Mouse (Mus musculus): Measurements from ENCODE around the gene Kcnq1. TPM values are rescaled to one million over a fixed set of nuclear protein-coding genes. Genes with fewer than 3 reads are reported as not detected.

Gene Kcnq1
- total and polyA plus RNA-seq, 2 experiments from 2014 or later, result 1.00 to 2.0 TPM

DNA sequence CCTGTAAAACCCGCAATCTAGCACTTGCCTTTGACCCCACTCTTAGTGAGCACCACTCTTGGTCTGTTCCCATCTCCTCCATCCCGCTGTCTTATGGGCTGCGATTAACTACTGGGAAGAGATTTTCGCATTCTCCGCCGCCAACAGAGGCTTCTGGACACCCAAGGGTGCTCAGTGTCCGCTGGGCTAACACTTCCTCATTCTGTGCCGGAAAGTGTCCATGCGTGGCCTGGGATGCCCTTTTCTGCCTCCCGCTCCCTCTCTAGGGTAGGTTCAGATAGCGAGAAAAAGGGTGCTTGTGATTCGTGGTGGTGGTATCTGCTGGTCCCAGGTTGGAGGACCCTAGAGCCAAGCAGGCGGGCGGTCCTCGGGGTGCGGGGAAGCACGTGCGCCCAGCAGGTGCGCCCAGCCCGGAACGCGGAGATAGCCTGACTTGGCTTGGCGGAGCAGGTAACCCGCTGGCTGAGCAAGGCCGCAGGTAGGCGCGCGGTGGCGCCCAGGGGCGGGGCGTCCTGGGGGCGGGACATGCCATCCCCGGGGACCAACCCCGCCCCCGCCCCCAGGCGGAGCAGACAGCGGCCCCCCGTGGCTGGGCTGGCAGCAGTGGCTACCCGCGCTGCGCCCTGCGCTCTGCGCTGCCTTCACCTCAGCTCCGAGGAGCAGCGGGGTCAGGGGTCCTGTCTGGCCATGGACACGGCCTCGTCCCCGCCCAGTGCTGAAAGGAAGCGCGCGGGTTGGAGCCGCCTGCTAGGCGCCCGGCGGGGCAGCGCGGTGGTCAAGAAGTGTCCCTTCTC, 707 bp downstream of the Kcnq1 start:
- DNase-seq (no peak), ATAC-seq (no peak)
- H3K27me3 ChIP-seq (ENCODE audit: insufficient read depth, low read length), result peaks cover 35% of the 10 kb centered on the region
- 7% methylated on average over 54 of the region's 57 CpGs for WGBS
- H3K4me3 ChIP-seq (ENCODE audit: low read depth, low read length), result peak overlapping the region; percentile 31
- no peaks in the 10 kb centered on the region for H3K36me3 ChIP-seq (ENCODE audit: insufficient read depth)
- H3K27ac ChIP-seq (ENCODE audit: low read depth, low read length), result no peak overlapping the region
- TF ChIP-seq CTCF (IDR thresholded peaks at IDR 0.05; ENCODE audit: low read depth), result no peak
- no peaks in the 10 kb centered on the region for H3K4me1 ChIP-seq (ENCODE audit: insufficient read depth)
- H3K9ac ChIP-seq, result 0 out of 2 replicates have a peak overlapping the region, but pooled peaks have one; percentile 22
- no peaks in the 10 kb centered on the region for H3K9me3 ChIP-seq (ENCODE audit: low read length)
- H3K4me2 ChIP-seq (ENCODE audit: low read depth), result peak overlapping the region; percentile 56

DNA sequence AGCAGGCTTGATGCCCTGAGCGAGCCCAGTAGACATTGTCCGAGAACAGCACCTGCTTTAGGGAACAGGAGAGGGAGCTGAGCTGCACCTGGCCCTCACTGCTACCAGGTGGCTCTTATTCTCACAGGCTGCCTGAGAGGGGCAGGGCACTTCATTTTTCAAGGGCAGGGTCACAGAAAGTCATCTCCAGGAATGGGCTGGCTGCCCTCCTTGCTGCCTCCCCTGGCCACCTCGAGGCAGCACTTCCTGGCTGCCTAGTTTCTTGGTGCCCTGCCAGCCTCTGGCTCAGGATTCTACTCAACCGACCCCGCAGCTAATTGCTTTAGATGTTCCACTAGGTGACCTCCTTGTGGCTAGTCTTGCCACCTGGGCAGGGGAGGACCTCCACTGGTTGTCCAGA, 2.0 kb downstream of the Kcnq1 start:
- Histone ChIP-seq H3K9me3 (ENCODE audit: low read length) (no peaks in the 10 kb centered on the region), H3K4me2 (ENCODE audit: low read depth) (no peak overlapping the region), H3K9ac (no peak overlapping the region), H3K27ac (ENCODE audit: low read depth, low read length) (no peak overlapping the region), H3K36me3 (ENCODE audit: insufficient read depth) (no peaks in the 10 kb centered on the region), H3K27me3 (ENCODE audit: insufficient read depth, low read length) (peaks cover 35% of the 10 kb centered on the region), H3K4me1 (ENCODE audit: insufficient read depth) (no peaks in the 10 kb centered on the region), H3K4me3 (ENCODE audit: low read depth, low read length) (no peak overlapping the region)
- TF ChIP-seq CTCF (IDR thresholded peaks at IDR 0.05; ENCODE audit: low read depth), result peak; percentile 6; the same call in 1 of the 2 replicates
- no peak for ATAC-seq
- 36% methylated on average over 5 of the region's 5 CpGs for WGBS
- no peak for DNase-seq

DNA sequence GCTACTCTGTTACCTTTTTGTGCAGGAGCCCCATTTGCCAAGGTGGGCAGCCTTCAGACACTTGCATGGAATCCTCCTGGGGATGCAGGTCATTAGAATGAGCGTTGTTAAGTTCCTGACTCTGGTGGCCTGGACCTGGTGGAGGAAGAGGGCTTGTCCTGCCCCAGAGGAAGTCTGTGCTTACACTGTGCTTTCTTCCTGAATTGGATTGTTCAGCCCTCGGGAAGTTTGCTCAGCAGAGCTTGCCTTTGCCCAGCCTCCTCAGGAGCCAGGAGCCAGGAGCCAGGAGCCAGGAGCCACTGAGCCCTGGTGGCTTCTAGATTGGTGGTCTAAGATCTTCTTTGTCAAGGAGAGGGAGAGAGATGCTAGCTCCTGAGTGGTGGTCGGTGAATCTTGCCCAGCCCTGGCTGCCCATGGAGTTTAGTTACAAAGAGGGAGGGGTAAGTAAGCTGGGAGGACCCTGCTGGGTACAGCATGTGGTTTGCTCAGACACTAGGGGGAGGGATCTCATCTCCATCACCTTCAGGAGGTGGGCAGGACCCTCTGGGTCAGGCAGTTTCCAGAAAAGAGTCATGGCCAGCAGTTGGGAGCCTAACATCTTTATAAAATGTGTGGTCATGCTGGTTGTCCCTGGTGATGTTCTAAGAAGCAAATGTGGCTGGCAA, 3.0 kb downstream of the Kcnq1 start:
- no peak for DNase-seq

DNA sequence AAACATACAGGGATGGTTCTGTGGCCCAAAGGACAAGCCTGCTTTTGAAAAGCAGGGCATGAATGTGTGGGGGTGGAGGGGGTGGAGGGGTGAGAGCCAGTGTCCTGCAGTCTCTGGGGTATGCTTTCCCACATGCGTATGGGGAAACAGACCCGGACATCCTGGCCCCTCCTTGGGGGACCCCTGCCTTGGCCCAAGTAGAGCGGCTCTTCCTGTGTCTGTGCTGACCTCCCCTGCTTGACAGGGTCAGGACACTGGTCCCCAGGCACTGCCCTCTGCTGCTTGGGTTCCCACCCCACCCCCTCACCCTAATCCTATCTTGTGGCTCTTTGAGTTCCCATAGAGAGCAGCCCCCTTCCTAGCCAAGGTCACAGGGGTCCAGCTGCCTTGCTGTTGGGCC, 3.5 kb downstream of the Kcnq1 start:
- DNase-seq, result no peak
- Histone ChIP-seq H3K9ac (no peak overlapping the region), H3K36me3 (ENCODE audit: insufficient read depth) (no peaks in the 10 kb centered on the region), H3K27ac (ENCODE audit: low read depth, low read length) (no peak overlapping the region), H3K9me3 (ENCODE audit: low read length) (no peaks in the 10 kb centered on the region), H3K4me1 (ENCODE audit: insufficient read depth) (no peaks in the 10 kb centered on the region), H3K4me3 (ENCODE audit: low read depth, low read length) (no peak overlapping the region), H3K4me2 (ENCODE audit: low read depth) (no peak overlapping the region), H3K27me3 (ENCODE audit: insufficient read depth, low read length) (peaks cover 35% of the 10 kb centered on the region)
- ATAC-seq, result no peak
- TF ChIP-seq CTCF (IDR thresholded peaks at IDR 0.05; ENCODE audit: low read depth), result no peak
- 82% methylated on average over 3 of the region's 3 CpGs for WGBS

More for the DNA sequence above, 3.0 kb downstream of the Kcnq1 start:
- Histone ChIP-seq H3K9ac (no peak overlapping the region), H3K4me2 (ENCODE audit: low read depth) (no peak overlapping the region), H3K4me1 (ENCODE audit: insufficient read depth) (no peaks in the 10 kb centered on the region), H3K27ac (ENCODE audit: low read depth, low read length) (no peak overlapping the region), H3K27me3 (ENCODE audit: insufficient read depth, low read length) (peaks cover 35% of the 10 kb centered on the region), H3K36me3 (ENCODE audit: insufficient read depth) (no peaks in the 10 kb centered on the region), H3K4me3 (ENCODE audit: low read depth, low read length) (no peak overlapping the region), H3K9me3 (ENCODE audit: low read length) (no peaks in the 10 kb centered on the region)
- WGBS, result 35% methylated on average over 3 of the region's 3 CpGs
- no peak for ATAC-seq
- no peak for TF ChIP-seq CTCF (IDR thresholded peaks at IDR 0.05; ENCODE audit: low read depth)

DNA sequence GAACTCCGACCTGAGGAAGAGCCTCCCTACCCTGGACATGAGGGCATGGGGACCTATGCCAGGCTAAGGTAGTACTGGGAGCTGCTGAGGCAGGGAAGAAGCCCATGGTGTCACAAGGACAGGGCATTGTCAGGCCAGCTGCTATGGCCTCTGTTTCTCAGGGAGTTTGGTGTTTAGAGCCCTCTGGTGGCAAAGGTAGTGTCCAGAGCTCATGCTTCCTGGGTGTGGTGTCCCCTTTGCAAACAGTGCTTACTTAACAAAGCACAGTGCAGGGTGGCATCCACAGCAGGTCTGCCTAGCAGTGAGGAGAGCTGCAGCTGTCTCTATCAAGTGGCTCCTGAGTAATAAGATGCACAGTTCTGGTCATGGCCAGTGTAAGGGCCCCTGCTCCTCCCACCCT, 4.6 kb downstream of the Kcnq1 start:
- ATAC-seq, result no peak
- TF ChIP-seq CTCF (IDR thresholded peaks at IDR 0.05; ENCODE audit: low read depth), result no peak
- no peak overlapping the region for H3K9ac ChIP-seq
- no peaks in the 10 kb centered on the region for H3K4me1 ChIP-seq (ENCODE audit: insufficient read depth)
- H3K27ac ChIP-seq (ENCODE audit: low read depth, low read length), result no peak overlapping the region
- peaks cover 33% of the 10 kb centered on the region for H3K27me3 ChIP-seq (ENCODE audit: insufficient read depth, low read length)
- H3K4me2 ChIP-seq (ENCODE audit: low read depth), result no peak overlapping the region
- 71% methylated on average over 1 of the region's 1 CpGs for WGBS
- no peak for DNase-seq
- H3K9me3 ChIP-seq (ENCODE audit: low read length), result no peaks in the 10 kb centered on the region
- no peak overlapping the region for H3K4me3 ChIP-seq (ENCODE audit: low read depth, low read length)
- H3K36me3 ChIP-seq (ENCODE audit: insufficient read depth), result no peaks in the 10 kb centered on the region

DNA sequence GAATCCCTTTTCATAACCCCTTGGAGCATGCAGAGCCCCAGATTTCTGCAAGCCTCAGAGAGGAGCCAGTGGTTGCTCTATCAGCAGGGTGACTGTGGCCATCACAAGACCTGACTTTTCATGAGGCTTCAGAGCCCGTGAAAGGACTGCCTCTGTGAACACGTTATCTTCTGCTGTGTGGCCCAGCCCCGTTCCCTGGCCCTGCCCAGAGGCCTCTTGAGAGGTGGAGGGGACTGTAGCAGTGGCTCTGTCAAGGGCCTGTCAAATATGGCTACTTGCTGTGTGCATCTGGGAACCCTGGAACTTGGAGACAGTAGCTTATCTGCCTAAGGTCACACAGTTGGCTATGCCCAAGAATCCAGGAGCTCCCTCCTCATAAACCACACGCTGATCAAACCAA, 5.6 kb downstream of the Kcnq1 start:
- H3K27ac ChIP-seq (ENCODE audit: low read depth, low read length), result no peak overlapping the region
- no peak for ATAC-seq
- no peak for TF ChIP-seq CTCF (IDR thresholded peaks at IDR 0.05; ENCODE audit: low read depth)
- H3K36me3 ChIP-seq (ENCODE audit: insufficient read depth), result no peaks in the 10 kb centered on the region
- no peaks in the 10 kb centered on the region for H3K9me3 ChIP-seq (ENCODE audit: low read length)
- H3K4me1 ChIP-seq (ENCODE audit: insufficient read depth), result no peaks in the 10 kb centered on the region
- no peak for DNase-seq
- peaks cover 24% of the 10 kb centered on the region for H3K27me3 ChIP-seq (ENCODE audit: insufficient read depth, low read length)
- H3K9ac ChIP-seq, result no peak overlapping the region
- WGBS, result 60% methylated on average over 4 of the region's 4 CpGs
- no peak overlapping the region for H3K4me2 ChIP-seq (ENCODE audit: low read depth)
- no peak overlapping the region for H3K4me3 ChIP-seq (ENCODE audit: low read depth, low read length)

DNA sequence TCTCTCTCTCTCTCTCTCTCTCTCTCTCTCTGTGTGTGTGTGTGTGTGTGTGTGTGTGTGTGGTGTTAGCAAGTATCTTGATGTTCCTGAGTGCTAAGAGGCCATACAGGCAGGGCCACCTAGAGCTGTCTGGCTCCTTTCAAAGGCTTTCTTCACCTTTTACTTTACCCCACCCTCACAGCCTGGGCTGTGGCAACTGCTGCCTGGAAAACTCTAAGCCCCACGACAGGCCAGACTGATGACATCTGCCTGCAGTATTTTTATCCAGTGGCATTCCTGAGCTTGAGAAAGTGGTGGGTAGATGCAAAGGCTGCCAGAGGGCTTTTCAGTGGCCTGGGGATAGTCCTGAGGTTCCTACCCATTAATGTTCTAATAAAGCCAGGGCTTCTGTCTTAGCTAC, 6.2 kb downstream of the Kcnq1 start:
- Histone ChIP-seq H3K4me3 (ENCODE audit: low read depth, low read length) (no peak overlapping the region), H3K27ac (ENCODE audit: low read depth, low read length) (no peak overlapping the region), H3K4me2 (ENCODE audit: low read depth) (no peak overlapping the region), H3K9ac (no peak overlapping the region), H3K27me3 (ENCODE audit: insufficient read depth, low read length) (peaks cover 18% of the 10 kb centered on the region), H3K4me1 (ENCODE audit: insufficient read depth) (no peaks in the 10 kb centered on the region), H3K9me3 (ENCODE audit: low read length) (no peaks in the 10 kb centered on the region), H3K36me3 (ENCODE audit: insufficient read depth) (no peaks in the 10 kb centered on the region)
- DNase-seq (no peak), ATAC-seq (no peak)
- TF ChIP-seq CTCF (IDR thresholded peaks at IDR 0.05; ENCODE audit: low read depth), result no peak
- 45% methylated on average over 1 of the region's 1 CpGs for WGBS
